Mouse (Mus musculus) liver, adult 2 months (tissue): ENCODE measurements around the gene Ifi208.

Experiments used
- CTCF ChIP-seq: fragments of 200-500 bp; IDR thresholded peaks from 2 replicates; pipeline ENCODE4 v1.5.1; 2011; ENCODE audit warnings: low read depth, low read length, control low read depth
- POLR2A ChIP-seq: fragments of 200-500 bp; IDR thresholded peaks from 2 replicates; pipeline ENCODE4 v1.6.1; 2011; ENCODE audit warnings: low read length, control low read depth; ENCODE audit not compliant: insufficient read depth; ENCODE audit errors: extremely low read depth

GRCm38 (mm10) chr1:173741656-173742055 is 68.2 kb downstream of the Ifi208 start, which contains the start of gene Ifi207:
- TF ChIP-seq CTCF (no peak), POLR2A (no peak)
